Mouse (Mus musculus): ENCODE measurements around the gene Ebi3.

Gene Ebi3

GRCm38 (mm10) chr17:55977301-55977700 lies 24.9 kb downstream of the Ebi3 start:
- Histone ChIP-seq H3K4me1 (replicated peaks; ENCODE audit: low read depth, low read length) (peaks cover 21% of the 10 kb centered on the region), H3K36me3 (ENCODE audit: insufficient read depth, low read length) (no peaks in the 10 kb centered on the region), H3K9me3 (ENCODE audit: low read length) (no peaks in the 10 kb centered on the region), H3K27me3 (ENCODE audit: insufficient read depth, low read length) (peaks cover 30% of the 10 kb centered on the region), H3K4me3 (replicated peaks; ENCODE audit: low read length) (no peak overlapping the region)
- no peak for TF ChIP-seq NANOG (IDR thresholded peaks at IDR 0.05; ENCODE audit: borderline replicate concordance, low read length)
- TF ChIP-seq CTCF (conservative IDR thresholded peaks at IDR 0.05; ENCODE audit: low read length), result no peak
- TF ChIP-seq POU5F1 (IDR thresholded peaks at IDR 0.05; ENCODE audit: borderline replicate concordance, low read length), result no peak

GRCm38 (mm10) chr17:55986030-55986961 lies 33.9 kb downstream of the Ebi3 start, which contains the start of gene Fsd1:
Gene Fsd1 (plus strand): TSS chr17:55986509.
- H3K4me3 ChIP-seq (replicated peaks; ENCODE audit: low read length), result peak within 1 kb of the TSS; percentile 86

GRCm38 (mm10) chr17:55990278-55990898 lies 37.9 kb downstream of the Ebi3 start:
- Histone ChIP-seq H3K9me3 (ENCODE audit: low read length) (no peaks in the 10 kb centered on the region), H3K27me3 (ENCODE audit: insufficient read depth, low read length) (peaks cover 16% of the 10 kb centered on the region), H3K36me3 (ENCODE audit: insufficient read depth, low read length) (peaks cover 47% of the 10 kb centered on the region), H3K4me3 (replicated peaks; ENCODE audit: low read length) (peak overlapping the region; percentile 43), H3K4me1 (replicated peaks; ENCODE audit: low read depth, low read length) (peaks cover 38% of the 10 kb centered on the region)
- TF ChIP-seq POU5F1 (IDR thresholded peaks at IDR 0.05; ENCODE audit: borderline replicate concordance, low read length), result no peak
- TF ChIP-seq NANOG (IDR thresholded peaks at IDR 0.05; ENCODE audit: borderline replicate concordance, low read length), result no peak
- no peak for TF ChIP-seq CTCF (conservative IDR thresholded peaks at IDR 0.05; ENCODE audit: low read length)

More at GRCm38 (mm10) chr17:55986030-55986961, 33.9 kb downstream of the Ebi3 start, which contains the start of gene Fsd1:
- peaks cover 22% of the 10 kb centered on the region for H3K36me3 ChIP-seq (ENCODE audit: insufficient read depth, low read length)
- TF ChIP-seq POU5F1 (IDR thresholded peaks at IDR 0.05; ENCODE audit: borderline replicate concordance, low read length), result no peak
- TF ChIP-seq NANOG (IDR thresholded peaks at IDR 0.05; ENCODE audit: borderline replicate concordance, low read length), result no peak
- TF ChIP-seq CTCF (conservative IDR thresholded peaks at IDR 0.05; ENCODE audit: low read length), result no peak
- H3K4me1 ChIP-seq (replicated peaks; ENCODE audit: low read depth, low read length), result peaks cover 22% of the 10 kb centered on the region
- H3K9me3 ChIP-seq (ENCODE audit: low read length), result no peaks in the 10 kb centered on the region
- peaks cover 22% of the 10 kb centered on the region for H3K27me3 ChIP-seq (ENCODE audit: insufficient read depth, low read length)

- H3K27me3 ChIP-seq (ENCODE audit: insufficient read depth, low read length), result peaks cover 4% of the 10 kb centered on the region; the same call in 1 of the 2 replicates
- no peak for TF ChIP-seq CTCF (conservative IDR thresholded peaks at IDR 0.05; ENCODE audit: low read length)
- TF ChIP-seq POU5F1 (IDR thresholded peaks at IDR 0.05; ENCODE audit: borderline replicate concordance, low read length), result no peak
- TF ChIP-seq NANOG (IDR thresholded peaks at IDR 0.05; ENCODE audit: borderline replicate concordance, low read length), result no peak
- peaks cover 53% of the 10 kb centered on the region for H3K36me3 ChIP-seq (ENCODE audit: insufficient read depth, low read length)
- H3K4me1 ChIP-seq (replicated peaks; ENCODE audit: low read depth, low read length), result peaks cover 54% of the 10 kb centered on the region
- peak overlapping the region; percentile 49 for H3K4me3 ChIP-seq (replicated peaks; ENCODE audit: low read length)
- H3K9me3 ChIP-seq (ENCODE audit: low read length), result no peaks in the 10 kb centered on the region
These were observed 43.6 kb downstream of the Ebi3 start for GRCm38 (mm10) chr17:55996007-55996406.

DNA sequence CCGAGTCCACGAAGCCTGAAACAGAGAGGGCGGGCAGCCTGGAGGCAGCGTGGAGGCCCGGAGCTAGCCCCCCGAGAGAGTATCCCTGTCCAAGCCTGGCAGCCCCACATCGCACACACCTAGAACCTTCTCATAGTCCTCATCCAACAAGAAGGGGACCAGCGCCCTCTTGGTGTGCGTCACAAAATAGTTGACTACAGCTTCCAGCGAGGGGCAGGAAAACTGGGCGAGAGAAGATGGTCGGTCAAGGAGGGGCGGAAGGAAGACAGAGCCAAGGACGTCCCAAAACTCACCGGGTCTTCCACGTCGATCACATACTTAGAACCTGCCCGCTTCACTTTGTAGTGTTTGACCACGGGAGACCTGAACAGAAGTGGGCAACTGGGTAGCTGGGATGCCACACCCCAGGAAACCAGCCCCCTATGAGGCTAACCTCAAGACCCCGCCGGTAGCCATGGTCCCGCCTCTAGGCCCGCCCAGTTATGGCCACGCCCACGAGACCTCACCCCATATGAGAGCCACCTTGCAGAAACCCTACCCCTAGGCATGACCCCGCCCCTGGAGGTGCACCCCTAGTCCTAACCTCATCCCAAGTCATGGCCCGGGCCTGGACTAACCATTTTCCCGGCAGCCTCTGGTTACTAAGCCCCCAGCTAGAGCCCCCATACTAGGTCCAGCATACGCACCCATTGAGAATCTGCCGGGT lies 47.5 kb downstream of the Ebi3 start:
- H3K27me3 ChIP-seq (ENCODE audit: insufficient read depth, low read length), result peaks cover 16% of the 10 kb centered on the region
- H3K4me3 ChIP-seq (replicated peaks; ENCODE audit: low read length), result peak overlapping the region; percentile 80
- TF ChIP-seq POU5F1 (IDR thresholded peaks at IDR 0.05; ENCODE audit: borderline replicate concordance, low read length) (no peak), CTCF (conservative IDR thresholded peaks at IDR 0.05; ENCODE audit: low read length) (no peak), NANOG (IDR thresholded peaks at IDR 0.05; ENCODE audit: borderline replicate concordance, low read length) (no peak)
- no peaks in the 10 kb centered on the region for H3K9me3 ChIP-seq (ENCODE audit: low read length)
- peaks cover 45% of the 10 kb centered on the region for H3K4me1 ChIP-seq (replicated peaks; ENCODE audit: low read depth, low read length)
- H3K36me3 ChIP-seq (ENCODE audit: insufficient read depth, low read length), result peaks cover 30% of the 10 kb centered on the region

DNA sequence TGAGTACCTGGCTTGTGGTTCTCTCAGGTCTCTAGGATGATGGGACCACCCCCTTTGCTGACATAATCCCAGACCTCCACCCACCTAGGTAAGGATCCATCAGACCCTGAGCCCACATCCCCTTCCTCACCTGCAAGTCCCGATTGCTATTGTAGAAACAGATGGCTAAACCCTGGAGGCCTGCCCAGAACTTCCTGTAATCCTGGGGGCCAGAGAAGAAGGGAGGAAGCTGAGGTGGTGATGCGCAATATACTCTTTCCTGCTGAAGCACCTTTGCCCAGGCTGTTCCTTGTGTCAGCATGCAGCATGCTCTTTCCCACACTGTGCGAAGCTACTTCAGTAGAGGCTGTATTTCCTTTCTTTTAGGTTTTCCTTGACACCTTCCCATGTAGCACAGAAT lies 50.6 kb downstream of the Ebi3 start:
- Histone ChIP-seq H3K27me3 (ENCODE audit: insufficient read depth, low read length) (peaks cover 16% of the 10 kb centered on the region), H3K36me3 (ENCODE audit: insufficient read depth, low read length) (0 out of 2 replicates have a peak, but pooled peaks cover under 1% of the 10 kb centered on the region), H3K9me3 (ENCODE audit: low read length) (no peaks in the 10 kb centered on the region), H3K4me1 (replicated peaks; ENCODE audit: low read depth, low read length) (peaks cover 54% of the 10 kb centered on the region), H3K4me3 (replicated peaks; ENCODE audit: low read length) (no peak overlapping the region)
- TF ChIP-seq POU5F1 (IDR thresholded peaks at IDR 0.05; ENCODE audit: borderline replicate concordance, low read length) (no peak), NANOG (IDR thresholded peaks at IDR 0.05; ENCODE audit: borderline replicate concordance, low read length) (no peak), CTCF (conservative IDR thresholded peaks at IDR 0.05; ENCODE audit: low read length) (no peak)

GRCm38 (mm10) chr17:56005415-56006061 lies 53.1 kb downstream of the Ebi3 start, which contains the start of the genes Stap2 and Mpnd:
Gene Stap2 (minus strand): TSS chr17:56005584.
Gene Mpnd (plus strand): TSS chr17:56005711.
- no peaks in the 10 kb centered on the region for H3K9me3 ChIP-seq (ENCODE audit: low read length)
- H3K36me3 ChIP-seq (ENCODE audit: insufficient read depth, low read length), result 0 out of 2 replicates have a peak, but pooled peaks cover 4% of the 10 kb centered on the region
- peaks cover 16% of the 10 kb centered on the region for H3K27me3 ChIP-seq (ENCODE audit: insufficient read depth, low read length)
- H3K4me1 ChIP-seq (replicated peaks; ENCODE audit: low read depth, low read length), result peaks cover 52% of the 10 kb centered on the region
- TF ChIP-seq POU5F1 (IDR thresholded peaks at IDR 0.05; ENCODE audit: borderline replicate concordance, low read length) (no peak), NANOG (IDR thresholded peaks at IDR 0.05; ENCODE audit: borderline replicate concordance, low read length) (no peak), CTCF (conservative IDR thresholded peaks at IDR 0.05; ENCODE audit: low read length) (no peak)
- H3K4me3 ChIP-seq (replicated peaks; ENCODE audit: low read length), result 0 out of 2 replicates have a peak within 1 kb of the TSS, but pooled peaks have one; percentile 37

Data from E14TG2a.4 (cell line).